Mouse (Mus musculus) brain, embryonic 14.5 days (tissue): Measurements from ENCODE around the gene Plxna2.

Experiments
- CTCF ChIP-seq: fragments of 200-500 bp; IDR thresholded peaks from 2 replicates; pipeline ENCODE4 v1.5.1; 2012; ENCODE audit warnings: inconsistent platforms, mild to moderate bottlenecking, moderate library complexity, borderline replicate concordance; ENCODE audit not compliant: insufficient read depth, insufficient read length; ENCODE audit errors: extremely low read depth
- POLR2A ChIP-seq: fragments of 200-500 bp; IDR thresholded peaks from 2 replicates; pipeline ENCODE4 v1.6.1; 2012; ENCODE audit warnings: mild to moderate bottlenecking, inconsistent platforms, borderline replicate concordance; ENCODE audit not compliant: poor library complexity, insufficient read depth, insufficient read length, severe bottlenecking; ENCODE audit errors: extremely low read depth

DNA sequence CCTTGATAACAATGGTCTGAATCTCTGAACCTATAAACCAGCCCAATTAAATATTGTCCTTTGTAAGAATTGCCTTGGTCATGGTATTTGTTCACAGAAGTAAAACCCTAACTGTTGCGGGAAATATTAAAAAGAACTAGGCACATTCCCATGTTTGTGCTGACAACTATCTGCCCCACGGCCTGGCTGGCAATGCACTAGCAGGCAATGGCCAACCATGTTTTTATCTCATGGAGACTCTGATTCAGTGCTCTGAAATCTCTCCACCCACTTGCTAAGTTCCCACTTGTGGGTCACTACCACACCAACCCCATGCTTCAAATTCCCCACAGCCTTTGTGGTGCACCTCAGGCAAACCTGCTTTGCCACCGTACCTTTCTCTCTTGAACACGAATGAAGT lies 202.9 kb downstream of the Plxna2 start:
- TF ChIP-seq POLR2A (no peak), CTCF (no peak)
